Mouse (Mus musculus): Measurements from ENCODE around the gene Gbp4. TPM values are rescaled to one million over a fixed set of nuclear protein-coding genes. Genes with fewer than 3 reads are reported as not detected.
"Not testable (repeated sequence)": the region's sequence is repeated elsewhere in the genome, so short reads cannot be mapped to it uniquely, and the experiment has no call there.

Gene Gbp4
- polyA plus RNA-seq (2014; fragmentation: Nextera tagmentation; extraction: Ambion mirVana): 3.8 and 4.9 TPM in 2 replicates

- H3K4me2 ChIP-seq (replicated peaks); DNase-seq (ENCODE audit: low spot score); H3K27me3 ChIP-seq (ENCODE audit: control insufficient read depth, insufficient read depth, low read length); H3K4me1 ChIP-seq (replicated peaks; ENCODE audit: control insufficient read depth, insufficient read depth, low read length); H3K9me3 ChIP-seq (ENCODE audit: control insufficient read depth, low read length); ATAC-seq (ENCODE audit: low FRiP score); H3K4me3 ChIP-seq (replicated peaks; ENCODE audit: low read length); H3K27ac ChIP-seq; H3K9ac ChIP-seq; H3K36me3 ChIP-seq (replicated peaks; ENCODE audit: control insufficient read depth, insufficient read depth): not testable (repeated sequence)
- WGBS: 32% methylated on average over 2 of the region's 2 CpGs
Measured at GRCm38 (mm10) chr5:105139409-105140088, at the start of gene Gbp4, which contains the start of the genes Gbp9 and Gbp8. Gene Gbp4 (minus strand): TSS chr5:105139586. Gene Gbp9 (minus strand): TSS chr5:105139539. Gene Gbp8 (minus strand): TSS chr5:105139540.

GRCm38 (mm10) chr5:105181446-105181845, 42.1 kb upstream of the Gbp4 start:
- no peak for ATAC-seq (ENCODE audit: low FRiP score)
- Histone ChIP-seq H3K4me1 (replicated peaks; ENCODE audit: control insufficient read depth, insufficient read depth, low read length) (no peaks in the 10 kb centered on the region), H3K4me3 (replicated peaks; ENCODE audit: low read length) (no peak overlapping the region), H3K27ac (no peak overlapping the region), H3K9me3 (ENCODE audit: control insufficient read depth, low read length) (no peaks in the 10 kb centered on the region), H3K36me3 (replicated peaks; ENCODE audit: control insufficient read depth, insufficient read depth) (no peaks in the 10 kb centered on the region), H3K27me3 (ENCODE audit: control insufficient read depth, insufficient read depth, low read length) (no peaks in the 10 kb centered on the region), H3K4me2 (replicated peaks) (no peak overlapping the region), H3K9ac (no peak overlapping the region)
- no peak for DNase-seq (ENCODE audit: low spot score)

- DNase-seq (ENCODE audit: low spot score): no peak
- Histone ChIP-seq H3K9me3 (ENCODE audit: control insufficient read depth, low read length) (no peaks in the 10 kb centered on the region), H3K4me1 (replicated peaks; ENCODE audit: control insufficient read depth, insufficient read depth, low read length) (no peaks in the 10 kb centered on the region), H3K27me3 (ENCODE audit: control insufficient read depth, insufficient read depth, low read length) (no peaks in the 10 kb centered on the region), H3K36me3 (replicated peaks; ENCODE audit: control insufficient read depth, insufficient read depth) (no peaks in the 10 kb centered on the region), H3K4me3 (replicated peaks; ENCODE audit: low read length) (no peak overlapping the region), H3K27ac (no peak overlapping the region), H3K9ac (no peak overlapping the region), H3K4me2 (replicated peaks) (no peak overlapping the region)
- WGBS: 88% methylated on average over 5 of the region's 5 CpGs
- no peak for ATAC-seq (ENCODE audit: low FRiP score)
Measured at GRCm38 (mm10) chr5:105156582-105156981, 17.2 kb upstream of the Gbp4 start.

- H3K9ac ChIP-seq: no peak overlapping the region
- no peak overlapping the region for H3K4me2 ChIP-seq (replicated peaks)
- no peaks in the 10 kb centered on the region for H3K9me3 ChIP-seq (ENCODE audit: control insufficient read depth, low read length)
- no peak overlapping the region for H3K27ac ChIP-seq
- no peaks in the 10 kb centered on the region for H3K27me3 ChIP-seq (ENCODE audit: control insufficient read depth, insufficient read depth, low read length)
- no peak overlapping the region for H3K4me3 ChIP-seq (replicated peaks; ENCODE audit: low read length)
- ATAC-seq (ENCODE audit: low FRiP score): no peak
- DNase-seq (ENCODE audit: low spot score): no peak
- H3K4me1 ChIP-seq (replicated peaks; ENCODE audit: control insufficient read depth, insufficient read depth, low read length): no peaks in the 10 kb centered on the region
- H3K36me3 ChIP-seq (replicated peaks; ENCODE audit: control insufficient read depth, insufficient read depth): no peaks in the 10 kb centered on the region
Measured at GRCm38 (mm10) chr5:105154049-105154448, 14.7 kb upstream of the Gbp4 start.

- not testable (repeated sequence) for DNase-seq (ENCODE audit: low spot score); H3K4me1 ChIP-seq (replicated peaks; ENCODE audit: control insufficient read depth, insufficient read depth, low read length); H3K36me3 ChIP-seq (replicated peaks; ENCODE audit: control insufficient read depth, insufficient read depth); H3K9me3 ChIP-seq (ENCODE audit: control insufficient read depth, low read length); H3K4me3 ChIP-seq (replicated peaks; ENCODE audit: low read length); H3K27me3 ChIP-seq (ENCODE audit: control insufficient read depth, insufficient read depth, low read length); H3K4me2 ChIP-seq (replicated peaks); H3K27ac ChIP-seq; H3K9ac ChIP-seq; ATAC-seq (ENCODE audit: low FRiP score)
- WGBS: 81% methylated on average over 2 of the region's 2 CpGs
Measured at GRCm38 (mm10) chr5:105148062-105148461, 8.7 kb upstream of the Gbp4 start.

- Histone ChIP-seq H3K36me3 (replicated peaks; ENCODE audit: control insufficient read depth, insufficient read depth) (no peaks in the 10 kb centered on the region), H3K4me2 (replicated peaks) (no peak overlapping the region), H3K9me3 (ENCODE audit: control insufficient read depth, low read length) (no peaks in the 10 kb centered on the region), H3K4me3 (replicated peaks; ENCODE audit: low read length) (no peak overlapping the region), H3K27me3 (ENCODE audit: control insufficient read depth, insufficient read depth, low read length) (no peaks in the 10 kb centered on the region), H3K9ac (no peak overlapping the region), H3K27ac (no peak overlapping the region), H3K4me1 (replicated peaks; ENCODE audit: control insufficient read depth, insufficient read depth, low read length) (no peaks in the 10 kb centered on the region)
- DNase-seq (ENCODE audit: low spot score) (no peak), ATAC-seq (ENCODE audit: low FRiP score) (no peak)
Measured at GRCm38 (mm10) chr5:105146447-105146846, 7.1 kb upstream of the Gbp4 start.

- DNase-seq (ENCODE audit: low spot score); H3K27me3 ChIP-seq (ENCODE audit: control insufficient read depth, insufficient read depth, low read length); H3K4me3 ChIP-seq (replicated peaks; ENCODE audit: low read length); H3K4me1 ChIP-seq (replicated peaks; ENCODE audit: control insufficient read depth, insufficient read depth, low read length); H3K9me3 ChIP-seq (ENCODE audit: control insufficient read depth, low read length); H3K36me3 ChIP-seq (replicated peaks; ENCODE audit: control insufficient read depth, insufficient read depth); ATAC-seq (ENCODE audit: low FRiP score); H3K4me2 ChIP-seq (replicated peaks); H3K9ac ChIP-seq; H3K27ac ChIP-seq: not testable (repeated sequence)
- 52% methylated on average over 3 of the region's 3 CpGs for WGBS
Measured at GRCm38 (mm10) chr5:105145731-105146130, 6.3 kb upstream of the Gbp4 start.

- not testable (repeated sequence) for H3K9ac ChIP-seq; ATAC-seq (ENCODE audit: low FRiP score); H3K27ac ChIP-seq; DNase-seq (ENCODE audit: low spot score); H3K4me2 ChIP-seq (replicated peaks); H3K4me3 ChIP-seq (replicated peaks; ENCODE audit: low read length); H3K9me3 ChIP-seq (ENCODE audit: control insufficient read depth, low read length); H3K27me3 ChIP-seq (ENCODE audit: control insufficient read depth, insufficient read depth, low read length); H3K36me3 ChIP-seq (replicated peaks; ENCODE audit: control insufficient read depth, insufficient read depth); H3K4me1 ChIP-seq (replicated peaks; ENCODE audit: control insufficient read depth, insufficient read depth, low read length)
- WGBS: 44% methylated on average over 2 of the region's 2 CpGs
Measured at GRCm38 (mm10) chr5:105140089-105140810, 864 bp upstream of the Gbp4 start.

GRCm38 (mm10) chr5:105138906-105139305, 480 bp downstream of the Gbp4 start:
- H3K4me3 ChIP-seq (replicated peaks; ENCODE audit: low read length): no peak overlapping the region
- DNase-seq (ENCODE audit: low spot score): no peak
- no peak overlapping the region for H3K9ac ChIP-seq
- H3K9me3 ChIP-seq (ENCODE audit: control insufficient read depth, low read length): no peaks in the 10 kb centered on the region
- no peak overlapping the region for H3K27ac ChIP-seq
- H3K4me2 ChIP-seq (replicated peaks): no peak overlapping the region
- no peak for ATAC-seq (ENCODE audit: low FRiP score)
- no peaks in the 10 kb centered on the region for H3K36me3 ChIP-seq (replicated peaks; ENCODE audit: control insufficient read depth, insufficient read depth)
- H3K4me1 ChIP-seq (replicated peaks; ENCODE audit: control insufficient read depth, insufficient read depth, low read length): no peaks in the 10 kb centered on the region
- 88% methylated on average over 1 of the region's 1 CpGs for WGBS
- H3K27me3 ChIP-seq (ENCODE audit: control insufficient read depth, insufficient read depth, low read length): no peaks in the 10 kb centered on the region

Data from hindbrain, embryonic 14.5 days (tissue).